Mouse (Mus musculus) stomach, embryonic 14.5 days (tissue): ENCODE results near the gene Stk39. TPM values are rescaled to one million over a fixed set of nuclear protein-coding genes. Genes with fewer than 3 reads are reported as not detected.

ENCODE experiments used
- ATAC-seq: fragments of 200-750 bp; cut with Nextera tagmentation; 2 replicates; pipeline ENCODE4 v1.8.0; 2017; ENCODE audit warnings: low read depth, moderate TSS enrichment; ENCODE audit not compliant: insufficient number of reproducible peaks, insufficient read depth, low FRiP score
- H3K27ac ChIP-seq: fragments of 300-500 bp; sonication (generic); 2 replicates; pipeline ENCODE4 v1.5.1; 2014; ENCODE audit warnings: mild to moderate bottlenecking, low read length, moderate library complexity, mixed read lengths
- H3K27me3 ChIP-seq: fragments of 300-500 bp; sonication (generic); 2 replicates; pipeline ENCODE4 v1.6.1; 2014; ENCODE audit warnings: low read length, control low read depth, mixed read lengths; ENCODE audit not compliant: control insufficient read depth, insufficient read depth
- H3K36me3 ChIP-seq: fragments of 300-500 bp; sonication (generic); 2 replicates; pipeline ENCODE4 v1.6.1; 2014; ENCODE audit warnings: mild to moderate bottlenecking, control low read depth, low read length, moderate library complexity, mixed read lengths; ENCODE audit not compliant: control insufficient read depth, insufficient read depth
- H3K4me1 ChIP-seq: fragments of 300-500 bp; sonication (generic); 2 replicates; pipeline ENCODE4 v1.6.1; 2014; ENCODE audit warnings: low read length, control low read depth, mixed read lengths; ENCODE audit not compliant: control insufficient read depth, insufficient read depth
- H3K4me2 ChIP-seq: fragments of 300-500 bp; sonication (generic); replicated peaks from 2 replicates; pipeline ENCODE4 v1.6.1; 2014; ENCODE audit warnings: low read depth, low read length, control low read depth
- H3K4me3 ChIP-seq: fragments of 300-500 bp; sonication (generic); 2 replicates; pipeline ENCODE4 v1.5.1; 2014; ENCODE audit warnings: low read depth, low read length, control low read depth
- H3K9ac ChIP-seq: fragments of 300-500 bp; sonication (generic); replicated peaks from 2 replicates; pipeline ENCODE4 v1.6.1; 2014; ENCODE audit warnings: low read depth, mild to moderate bottlenecking, control low read depth, low read length, moderate library complexity, mixed read lengths
- H3K9me3 ChIP-seq: fragments of 300-500 bp; sonication (generic); 2 replicates; pipeline ENCODE4 v1.6.1; 2016; ENCODE audit warnings: low read depth, low read length, control low read depth; ENCODE audit not compliant: control insufficient read depth
- WGBS: fragments of 180-500 bp; shearing (Covaris S2); extraction: QIAGEN DNeasy Blood & Tissue Kit; methylation state at CpG from one replicate; pipeline ENCODE4 v1.1.7; 2014; 5-methylcytosine and 5-hydroxymethylcytosine counted together
- polyA plus RNA-seq: library from polyadenylated mRNA; unstranded; fragments of >200 nt; fragmentation: Nextera tagmentation; extraction: Ambion mirVana; gene quantifications from 2 replicates; pipeline ENCODE4 v1.2.1, GENCODE M21; 2014

The Stk39 gene
- polyA plus RNA-seq, 1 experiment from 2014 or later: 20.1 TPM

GRCm38 (mm10) chr2:68466124-68467070 lies 5.7 kb downstream of the Stk39 start:
- Histone ChIP-seq H3K4me1 (peaks cover 6% of the 10 kb centered on the region; the same call in 1 of the 2 replicates), H3K4me3 (no peak overlapping the region), H3K9ac (no peak overlapping the region), H3K9me3 (no peaks in the 10 kb centered on the region), H3K27ac (no peak overlapping the region), H3K36me3 (no peaks in the 10 kb centered on the region), H3K27me3 (no peaks in the 10 kb centered on the region), H3K4me2 (no peak overlapping the region)
- WGBS: 52% methylated on average over 19 of the region's 19 CpGs
- ATAC-seq: no peak

- Histone ChIP-seq H3K4me2 (no peak overlapping the region), H3K27ac (no peak overlapping the region), H3K4me3 (no peak overlapping the region), H3K27me3 (no peaks in the 10 kb centered on the region), H3K36me3 (no peaks in the 10 kb centered on the region), H3K4me1 (peaks cover 6% of the 10 kb centered on the region; the same call in 1 of the 2 replicates), H3K9ac (no peak overlapping the region), H3K9me3 (no peaks in the 10 kb centered on the region)
- ATAC-seq: no peak
- 61% methylated on average over 19 of the region's 19 CpGs for whole genome bisulfite sequencing
Measured at GRCm38 (mm10) chr2:68465266-68466123, 6.6 kb downstream of the Stk39 start.

- no peak for ATAC-seq
- Histone ChIP-seq H3K36me3 (no peaks in the 10 kb centered on the region), H3K9ac (no peak overlapping the region), H3K27ac (no peak overlapping the region), H3K4me2 (no peak overlapping the region), H3K27me3 (no peaks in the 10 kb centered on the region), H3K4me3 (no peak overlapping the region), H3K9me3 (no peaks in the 10 kb centered on the region), H3K4me1 (peaks cover 6% of the 10 kb centered on the region; the same call in 1 of the 2 replicates)
- WGBS: 94% methylated on average over 4 of the region's 4 CpGs
Measured at GRCm38 (mm10) chr2:68464456-68464855, 7.6 kb downstream of the Stk39 start.

- no peak for ATAC-seq
- WGBS: 79% methylated on average over 4 of the region's 4 CpGs
Measured at GRCm38 (mm10) chr2:68463801-68464200, 8.3 kb downstream of the Stk39 start.

GRCm38 (mm10) chr2:68458115-68458514 lies 14.0 kb downstream of the Stk39 start:
- WGBS: 85% methylated on average over 5 of the region's 5 CpGs
- H3K9me3 ChIP-seq: no peaks in the 10 kb centered on the region
- no peak overlapping the region for H3K9ac ChIP-seq
- no peaks in the 10 kb centered on the region for H3K4me1 ChIP-seq
- H3K36me3 ChIP-seq: no peaks in the 10 kb centered on the region
- H3K4me2 ChIP-seq: no peak overlapping the region
- no peaks in the 10 kb centered on the region for H3K27me3 ChIP-seq
- no peak for ATAC-seq
- H3K4me3 ChIP-seq: no peak overlapping the region
- no peak overlapping the region for H3K27ac ChIP-seq

More at GRCm38 (mm10) chr2:68463801-68464200, 8.3 kb downstream of the Stk39 start:
- Histone ChIP-seq H3K9ac (no peak overlapping the region), H3K4me2 (no peak overlapping the region), H3K36me3 (no peaks in the 10 kb centered on the region), H3K27me3 (no peaks in the 10 kb centered on the region), H3K27ac (no peak overlapping the region), H3K4me3 (no peak overlapping the region), H3K9me3 (no peaks in the 10 kb centered on the region), H3K4me1 (peaks cover 6% of the 10 kb centered on the region; the same call in 1 of the 2 replicates)

- Histone ChIP-seq H3K36me3 (no peaks in the 10 kb centered on the region), H3K9ac (no peak overlapping the region), H3K4me1 (no peaks in the 10 kb centered on the region), H3K27me3 (no peaks in the 10 kb centered on the region), H3K4me2 (no peak overlapping the region), H3K27ac (no peak overlapping the region), H3K9me3 (no peaks in the 10 kb centered on the region), H3K4me3 (no peak overlapping the region)
- 62% methylated on average over 6 of the region's 6 CpGs for WGBS
- no peak for ATAC-seq
Measured at GRCm38 (mm10) chr2:68457455-68458032, 14.5 kb downstream of the Stk39 start.

- H3K27me3 ChIP-seq: no peaks in the 10 kb centered on the region
- ATAC-seq: no peak
- no peak overlapping the region for H3K27ac ChIP-seq
- H3K9ac ChIP-seq: no peak overlapping the region
- H3K4me1 ChIP-seq: no peaks in the 10 kb centered on the region
- H3K4me3 ChIP-seq: no peak overlapping the region
- no peaks in the 10 kb centered on the region for H3K36me3 ChIP-seq
- H3K4me2 ChIP-seq: no peak overlapping the region
- 63% methylated on average over 6 of the region's 6 CpGs for WGBS
- H3K9me3 ChIP-seq: no peaks in the 10 kb centered on the region
Measured at GRCm38 (mm10) chr2:68456899-68457298, 15.2 kb downstream of the Stk39 start.

- Histone ChIP-seq H3K27ac (no peak overlapping the region), H3K36me3 (no peaks in the 10 kb centered on the region), H3K4me2 (no peak overlapping the region), H3K9ac (no peak overlapping the region), H3K4me3 (no peak overlapping the region), H3K9me3 (no peaks in the 10 kb centered on the region), H3K4me1 (no peaks in the 10 kb centered on the region), H3K27me3 (no peaks in the 10 kb centered on the region)
- ATAC-seq: no peak
- WGBS: 84% methylated on average over 4 of the region's 4 CpGs
Measured at GRCm38 (mm10) chr2:68452379-68452778, 19.7 kb downstream of the Stk39 start.
